Mouse (Mus musculus) gastrocnemius, postnatal 14 days (tissue): Measurements from ENCODE around the gene Clic4. TPM values are rescaled to one million over a fixed set of nuclear protein-coding genes. Genes with fewer than 3 reads are reported as not detected.

Experiments
- DNase-seq: peaks from one replicate; pipeline ENCODE4 v3.0.0; 2021; ENCODE audit warnings: mixed read lengths
- intact Hi-C: fragments of 180-260 bp; cut with DNase I; formaldehyde crosslinking; loops from one replicate; pipeline ENCODE4 v1.15.1; 2025; ENCODE audit warnings: low total_unique reads
- long read RNA-seq, 2 experiments: library from polyadenylated mRNA; stranded (forward); transcript quantifications; one replicate each; pipeline ENCODE4 v2.0.0; 2021
- total RNA-seq, 2 experiments: library from RNA; stranded (reverse); gene quantifications; 2 replicates each; pipeline ENCODE4 v1.2.3; 2021

Clic4 gene
- 10 to 100 TPM; 41.0 to 50.9 TPM for total RNA-seq
- long read RNA-seq, experiment 1, full-length matches to known transcripts = 25 of 43 reads
- long read RNA-seq, experiment 1, partial matches to known transcripts = 4 of 43 reads
- long read RNA-seq, experiment 1, other reads (novel, unspliced or antisense) = 14 of 43 reads
- long read RNA-seq, experiment 2, full-length matches to known transcripts = 32 of 47 reads
- long read RNA-seq, experiment 2, partial matches to known transcripts = 4 of 47 reads
- long read RNA-seq, experiment 2, other reads (novel, unspliced or antisense) = 11 of 47 reads

- intact Hi-C loops = loop anchor here (5.0 kb wide), 2 partner anchors 35 to 45 kb away; no protein-coding TSS in a partner anchor
- DNase-seq = peak; percentile 100
These were observed at the start of gene Clic4 for GRCm38 (mm10) chr4:135272640-135273306. TSS of gene Clic4 (minus strand) at chr4:135272814.

- peak; percentile 68 for DNase-seq
- intact Hi-C loops = no loop called here
These were observed 45.4 kb upstream of the Clic4 start for GRCm38 (mm10) chr4:135317966-135318365.

- intact Hi-C loops = no loop called here
- DNase-seq = no peak
These were observed 44.9 kb upstream of the Clic4 start for GRCm38 (mm10) chr4:135317539-135317938.

- DNase-seq = no peak
- intact Hi-C loops = no loop called here
These were observed 42.7 kb upstream of the Clic4 start for GRCm38 (mm10) chr4:135315287-135315686.

GRCm38 (mm10) chr4:135314419-135314832 is 41.8 kb upstream of the Clic4 start:
- intact Hi-C loops = no loop called here
- no peak for DNase-seq

GRCm38 (mm10) chr4:135313761-135314241 is 41.2 kb upstream of the Clic4 start:
- intact Hi-C loops = no loop called here
- no peak for DNase-seq

GRCm38 (mm10) chr4:135313111-135313691 is 40.6 kb upstream of the Clic4 start:
- intact Hi-C loops = no loop called here
- DNase-seq = no peak

GRCm38 (mm10) chr4:135312706-135313105 is 40.1 kb upstream of the Clic4 start:
- DNase-seq = peak; percentile 82
- intact Hi-C loops = no loop called here

- intact Hi-C loops = no loop called here
- no peak for DNase-seq
These were observed 37.8 kb upstream of the Clic4 start for GRCm38 (mm10) chr4:135310371-135310770.

- intact Hi-C loops = loop anchor here (5.0 kb wide), 1 partner anchor 37 kb away; the partner anchor contains the start of gene Clic4
- DNase-seq = no peak
These were observed 37.1 kb upstream of the Clic4 start for GRCm38 (mm10) chr4:135309726-135310125.

- no peak for DNase-seq
- intact Hi-C loops = loop anchor here (5.0 kb wide), 1 partner anchor 37 kb away; the partner anchor contains the start of gene Clic4
These were observed 36.6 kb upstream of the Clic4 start for GRCm38 (mm10) chr4:135309112-135309659.

GRCm38 (mm10) chr4:135306971-135307632 is 34.5 kb upstream of the Clic4 start:
- peak; percentile 38 for DNase-seq
- intact Hi-C loops = loop anchor here (5.0 kb wide), 1 partner anchor 35 kb away; the partner anchor contains the start of gene Clic4

- DNase-seq = peak; percentile 76
- intact Hi-C loops = loop anchor here (5.0 kb wide), 1 partner anchor 34 kb away; the partner anchor contains the start of gene Clic4
These were observed 33.9 kb upstream of the Clic4 start for GRCm38 (mm10) chr4:135306533-135306932.

GRCm38 (mm10) chr4:135302261-135302660 is 29.6 kb upstream of the Clic4 start:
- no peak for DNase-seq
- intact Hi-C loops = no loop called here

GRCm38 (mm10) chr4:135301166-135301565 is 28.6 kb upstream of the Clic4 start:
- intact Hi-C loops = no loop called here
- no peak for DNase-seq

GRCm38 (mm10) chr4:135300248-135301041 is 27.8 kb upstream of the Clic4 start:
- intact Hi-C loops = no loop called here
- DNase-seq = no peak

- DNase-seq = no peak
- intact Hi-C loops = no loop called here
These were observed 26.1 kb upstream of the Clic4 start for GRCm38 (mm10) chr4:135298680-135299079.

- intact Hi-C loops = no loop called here
- DNase-seq = peak; percentile 45
These were observed 25.4 kb upstream of the Clic4 start for GRCm38 (mm10) chr4:135297931-135298546.
